Mouse (Mus musculus) gastrocnemius, postnatal 36 days (tissue): ENCODE data around the gene Efr3b. TPM values are rescaled to one million over a fixed set of nuclear protein-coding genes. Genes with fewer than 3 reads are reported as not detected.
A peak's percentile ranks its signal among the peaks of the same experiment; 100 is the strongest.

Source experiments
- DNase-seq, 2 experiments: peaks; one replicate each; pipeline ENCODE4 v3.0.0; 2022
- intact Hi-C: fragments of 180-260 bp; cut with DNase I; formaldehyde crosslinking; loops from one replicate; pipeline ENCODE4 v1.15.1; 2025
- total RNA-seq, 2 experiments: library from RNA; stranded (reverse); gene quantifications; 2 replicates each; pipeline ENCODE4 v1.2.3; 2021

Gene Efr3b
- total RNA-seq, 2 experiments from 2014 or later, result 3.3 to 3.8 TPM

- no peak for DNase-seq
- intact Hi-C loops, result no loop called here
Measured at GRCm38 (mm10) chr12:4042411-4042810, 3.7 kb upstream of the Efr3b start.

GRCm38 (mm10) chr12:4039046-4039445, 331 bp upstream of the Efr3b start:
- DNase-seq, result no peak
- intact Hi-C loops, result no loop called here

GRCm38 (mm10) chr12:4037511-4037910, 1.2 kb downstream of the Efr3b start:
- DNase-seq, result no peak
- intact Hi-C loops, result no loop called here

- no peak for DNase-seq
- intact Hi-C loops, result no loop called here
Measured at GRCm38 (mm10) chr12:4036157-4036556, 2.6 kb downstream of the Efr3b start.

GRCm38 (mm10) chr12:4029064-4029463, 9.7 kb downstream of the Efr3b start:
- intact Hi-C loops, result no loop called here
- no peak for DNase-seq

- intact Hi-C loops, result no loop called here
- peak in 1 of 2 experiments; percentile 36 for DNase-seq
Measured at GRCm38 (mm10) chr12:4028516-4028915, 10.2 kb downstream of the Efr3b start.

GRCm38 (mm10) chr12:4024356-4024755, 14.4 kb downstream of the Efr3b start:
- no peak for DNase-seq
- intact Hi-C loops, result no loop called here

GRCm38 (mm10) chr12:4023501-4023900, 15.2 kb downstream of the Efr3b start:
- intact Hi-C loops, result no loop called here

GRCm38 (mm10) chr12:4022845-4023244, 15.9 kb downstream of the Efr3b start:
- intact Hi-C loops, result no loop called here
- DNase-seq, result peak in 1 of 2 experiments; percentile 48

More at GRCm38 (mm10) chr12:4023501-4023900, 15.2 kb downstream of the Efr3b start:
- no peak for DNase-seq

GRCm38 (mm10) chr12:4020505-4020904, 18.2 kb downstream of the Efr3b start:
- intact Hi-C loops, result no loop called here
- DNase-seq, result no peak

- no peak for DNase-seq
- intact Hi-C loops, result no loop called here
Measured at GRCm38 (mm10) chr12:4016321-4016720, 22.4 kb downstream of the Efr3b start.

- intact Hi-C loops, result no loop called here
- no peak for DNase-seq
Measured at GRCm38 (mm10) chr12:4015741-4016140, 23.0 kb downstream of the Efr3b start.

- intact Hi-C loops, result no loop called here
- no peak for DNase-seq
Measured at GRCm38 (mm10) chr12:4015255-4015654, 23.5 kb downstream of the Efr3b start.

GRCm38 (mm10) chr12:4011715-4012114, 27.0 kb downstream of the Efr3b start:
- intact Hi-C loops, result no loop called here
- no peak for DNase-seq

GRCm38 (mm10) chr12:4011301-4011700, 27.4 kb downstream of the Efr3b start:
- intact Hi-C loops, result no loop called here
- DNase-seq, result no peak

- DNase-seq, result no peak
- intact Hi-C loops, result no loop called here
Measured at GRCm38 (mm10) chr12:4008731-4009130, 30.0 kb downstream of the Efr3b start.

GRCm38 (mm10) chr12:4007766-4008165, 30.9 kb downstream of the Efr3b start:
- intact Hi-C loops, result no loop called here
- DNase-seq, result no peak

GRCm38 (mm10) chr12:4007181-4007580, 31.5 kb downstream of the Efr3b start:
- intact Hi-C loops, result no loop called here
- DNase-seq, result peak; percentile 30 to 38

- no peak for DNase-seq
- intact Hi-C loops, result no loop called here
Measured at GRCm38 (mm10) chr12:4006079-4006478, 32.6 kb downstream of the Efr3b start.

- intact Hi-C loops, result no loop called here
Measured at GRCm38 (mm10) chr12:4004648-4005047, 34.1 kb downstream of the Efr3b start.

GRCm38 (mm10) chr12:4000406-4000805, 38.3 kb downstream of the Efr3b start:
- intact Hi-C loops, result no loop called here
- DNase-seq, result no peak

More at GRCm38 (mm10) chr12:4004648-4005047, 34.1 kb downstream of the Efr3b start:
- no peak for DNase-seq

- intact Hi-C loops, result no loop called here
- no peak for DNase-seq
Measured at GRCm38 (mm10) chr12:3996749-3997148, 42.0 kb downstream of the Efr3b start.

- intact Hi-C loops, result no loop called here
- DNase-seq, result no peak
Measured at GRCm38 (mm10) chr12:3991047-3991446, 47.7 kb downstream of the Efr3b start.
